Mouse (Mus musculus) midbrain, embryonic 15.5 days (tissue): ENCODE measurements around the gene Dop1a. TPM values are rescaled to one million over a fixed set of nuclear protein-coding genes. Genes with fewer than 3 reads are reported as not detected.
"Not testable (repeated sequence)": the region's sequence is repeated elsewhere in the genome, so short reads cannot be mapped to it uniquely, and the experiment has no call there.

Experiments used
- ATAC-seq: fragments of 200-750 bp; cut with Nextera tagmentation; replicated peaks from 2 replicates; pipeline ENCODE4 v1.8.0; 2017; ENCODE audit warnings: moderate TSS enrichment
- H3K27ac ChIP-seq: fragments of 300-500 bp; sonication (generic); 2 replicates; pipeline ENCODE4 v1.5.1; 2015; ENCODE audit warnings: mild to moderate bottlenecking, inconsistent platforms
- H3K27me3 ChIP-seq: fragments of 300-500 bp; sonication (generic); replicated peaks from 2 replicates; pipeline ENCODE4 v1.6.1; 2015; ENCODE audit warnings: inconsistent platforms
- H3K36me3 ChIP-seq: fragments of 300-500 bp; sonication (generic); replicated peaks from 2 replicates; pipeline ENCODE4 v1.6.1; 2015; ENCODE audit warnings: inconsistent platforms
- H3K4me1 ChIP-seq: fragments of 300-500 bp; sonication (generic); 2 replicates; pipeline ENCODE4 v1.6.1; 2015; ENCODE audit warnings: inconsistent platforms
- H3K4me2 ChIP-seq: fragments of 300-500 bp; sonication (generic); 2 replicates; pipeline ENCODE4 v1.6.1; 2015; ENCODE audit warnings: inconsistent platforms, mild to moderate bottlenecking, moderate library complexity
- H3K4me3 ChIP-seq: fragments of 300-500 bp; sonication (generic); 2 replicates; pipeline ENCODE4 v1.5.1; 2015; ENCODE audit warnings: mild to moderate bottlenecking, inconsistent platforms
- H3K9ac ChIP-seq: fragments of 300-500 bp; sonication (generic); 2 replicates; pipeline ENCODE4 v1.6.1; 2015; ENCODE audit warnings: mild to moderate bottlenecking, inconsistent platforms
- H3K9me3 ChIP-seq: fragments of 300-500 bp; sonication (generic); 2 replicates; pipeline ENCODE4 v1.6.1; 2016; ENCODE audit warnings: inconsistent platforms
- WGBS: fragments of 180-500 bp; shearing (Covaris S2); methylation state at CpG from one replicate; pipeline ENCODE4 v1.1.7; 2015; ENCODE audit warnings: mixed read lengths; 5-methylcytosine and 5-hydroxymethylcytosine counted together
- polyA plus RNA-seq: library from polyadenylated mRNA; unstranded; fragments of >200 nt; fragmentation: Nextera tagmentation; extraction: Ambion mirVana; gene quantifications from 2 replicates; pipeline ENCODE4 v1.2.1, GENCODE M21; 2015

Dop1a gene
- polyA plus RNA-seq, 1 experiment from 2014 or later: 44.5 TPM

DNA sequence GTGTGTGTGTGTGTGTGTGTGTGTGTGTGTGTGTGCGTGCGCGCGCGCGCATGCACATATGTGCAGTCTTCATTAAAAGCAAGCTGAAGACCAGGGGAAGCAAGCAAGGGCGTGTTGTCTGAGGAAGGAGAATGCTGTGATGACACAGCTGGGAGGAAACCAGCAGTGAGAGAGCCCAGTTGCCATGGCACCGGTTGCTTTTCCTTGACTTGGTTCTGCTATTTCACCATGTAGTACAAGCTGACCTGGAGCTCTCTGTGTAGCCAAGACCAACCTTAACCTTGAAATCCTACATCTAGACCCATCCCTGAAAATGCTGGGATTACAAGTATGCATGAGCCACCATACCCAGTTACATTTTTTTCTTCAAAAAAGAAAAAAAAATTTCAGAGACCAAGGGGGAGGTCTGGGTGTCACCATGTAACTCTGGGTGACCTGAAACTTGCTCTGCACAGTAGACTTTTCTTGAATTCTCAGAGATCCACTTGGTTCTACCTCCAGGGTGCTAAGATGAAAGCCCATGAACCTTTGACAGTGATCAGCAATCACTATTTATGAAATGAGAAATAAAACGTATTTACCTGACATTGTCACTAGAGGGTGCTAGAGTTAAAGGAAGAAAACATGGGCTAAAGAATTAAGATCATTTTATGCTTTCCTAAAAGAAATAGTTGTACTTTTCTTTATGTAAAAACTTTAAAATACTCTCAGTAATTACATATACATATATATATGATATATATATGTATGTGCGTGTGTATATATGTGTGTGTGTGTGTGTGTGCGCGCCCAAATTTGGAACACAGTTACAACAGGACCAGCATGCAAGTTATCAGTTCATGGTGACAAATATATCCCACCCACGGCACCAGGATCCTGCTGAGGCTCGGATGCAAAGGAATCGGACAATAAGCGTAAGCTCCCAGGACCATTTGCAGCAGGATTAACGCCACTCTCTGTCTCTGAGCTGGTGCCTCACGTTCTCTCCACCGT is 126.0 kb downstream of the Dop1a start:
- H3K9ac ChIP-seq: no peak overlapping the region
- peak; percentile 60 for ATAC-seq
- no peak overlapping the region for H3K4me3 ChIP-seq
- WGBS: 69% methylated on average over 19 of the region's 19 CpGs
- H3K9me3 ChIP-seq: no peaks in the 10 kb centered on the region
- H3K4me1 ChIP-seq: no peaks in the 10 kb centered on the region
- H3K4me2 ChIP-seq: no peak overlapping the region
- H3K27ac ChIP-seq: no peak overlapping the region
- no peaks in the 10 kb centered on the region for H3K36me3 ChIP-seq
- no peaks in the 10 kb centered on the region for H3K27me3 ChIP-seq

DNA sequence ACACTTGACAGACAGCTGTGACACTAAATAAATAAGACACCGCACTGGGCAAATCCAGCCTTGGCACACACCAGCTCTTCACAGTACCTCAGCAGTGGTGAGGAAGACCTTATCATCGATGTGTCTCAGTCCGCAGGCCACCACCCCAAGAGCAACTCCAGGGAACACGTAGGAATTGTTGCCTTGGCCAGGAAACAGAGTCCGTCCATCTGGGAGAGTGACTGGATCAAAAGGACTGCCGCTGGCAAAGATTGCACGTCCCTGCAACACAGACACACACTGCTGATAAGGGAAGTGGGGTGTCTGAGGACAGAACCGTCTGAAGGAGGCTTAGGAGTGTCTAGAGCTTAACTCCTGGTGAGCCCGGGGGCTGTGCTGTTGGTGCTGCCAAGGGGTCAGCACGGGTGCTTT is 127.4 kb downstream of the Dop1a start:
- WGBS: 68% methylated on average over 10 of the region's 10 CpGs
- not testable (repeated sequence) for H3K4me2 ChIP-seq, H3K4me1 ChIP-seq, H3K9me3 ChIP-seq, H3K9ac ChIP-seq, H3K27me3 ChIP-seq, H3K36me3 ChIP-seq, H3K27ac ChIP-seq, ATAC-seq, H3K4me3 ChIP-seq

DNA sequence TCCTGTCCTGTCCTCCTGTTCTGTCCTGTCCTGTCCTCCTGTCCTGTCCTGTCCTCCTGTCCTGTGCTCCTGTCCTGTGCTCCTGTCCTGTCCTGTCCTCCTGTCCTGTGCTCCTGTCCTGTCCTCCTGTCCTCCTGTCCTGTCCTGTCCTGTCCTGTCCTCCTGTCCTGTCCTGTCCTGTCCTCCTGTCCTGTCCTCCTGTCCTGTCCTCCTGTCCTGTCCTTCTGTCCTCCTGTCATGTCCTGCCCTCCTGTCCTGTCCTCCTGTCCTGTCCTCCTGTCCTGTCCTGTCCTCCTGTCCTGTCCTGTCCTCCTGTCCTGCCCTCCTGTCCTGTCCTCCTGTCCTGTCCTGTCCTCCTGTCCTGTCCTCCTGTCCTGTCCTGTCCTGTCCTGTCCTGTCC is 130.0 kb downstream of the Dop1a start:
- not testable (repeated sequence) for H3K27ac ChIP-seq, H3K9ac ChIP-seq, H3K9me3 ChIP-seq, H3K36me3 ChIP-seq, ATAC-seq, H3K4me3 ChIP-seq, H3K4me2 ChIP-seq, H3K4me1 ChIP-seq, H3K27me3 ChIP-seq

DNA sequence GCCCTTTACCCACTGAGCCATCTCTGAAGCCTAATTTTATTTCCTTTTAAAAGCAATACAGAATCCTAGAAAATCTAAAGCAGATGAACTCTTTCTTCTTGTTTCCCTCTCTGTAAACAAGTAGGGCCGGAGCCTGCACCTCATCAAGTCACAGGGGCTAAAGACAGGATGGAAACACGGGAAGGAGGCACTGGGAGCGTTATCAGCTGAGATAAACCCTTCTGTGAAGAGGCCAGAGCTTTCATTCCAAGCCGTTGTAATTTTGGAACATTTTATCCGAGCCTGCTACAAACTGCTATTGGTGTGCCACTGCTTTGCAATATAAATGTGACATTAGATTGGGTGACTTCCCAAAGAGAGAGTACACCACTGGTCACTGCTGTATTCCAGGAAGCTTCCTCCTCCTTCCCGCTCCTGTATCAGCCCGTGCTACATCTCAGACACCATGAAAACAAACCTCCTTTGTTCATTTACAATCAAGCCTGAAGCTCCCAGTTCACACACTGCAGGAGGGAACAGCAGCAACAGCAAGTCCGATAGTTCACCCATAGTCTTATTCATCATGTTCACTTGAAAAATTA is 132.9 kb downstream of the Dop1a start:
- 62% methylated on average over 8 of the region's 8 CpGs for WGBS
- no peaks in the 10 kb centered on the region for H3K9me3 ChIP-seq

More for the DNA sequence above, 132.9 kb downstream of the Dop1a start:
- Histone ChIP-seq H3K4me2 (no peak overlapping the region), H3K9ac (no peak overlapping the region), H3K36me3 (no peaks in the 10 kb centered on the region), H3K4me1 (no peaks in the 10 kb centered on the region), H3K27me3 (no peaks in the 10 kb centered on the region), H3K4me3 (no peak overlapping the region), H3K27ac (no peak overlapping the region)
- ATAC-seq: no peak

Other genes with a start within 250 kb of the Dop1a start
- gene Ube2cbp, start 2.2 kb upstream of the Dop1a start, polyA plus RNA-seq: 6.0 and 7.8 TPM in 2 replicates
- 32.5 and 36.1 TPM in 2 replicates for gene Pgm3, start 104.7 kb downstream of the Dop1a start, polyA plus RNA-seq
- gene Rwdd2a, start 104.8 kb downstream of the Dop1a start, polyA plus RNA-seq: 16.8 and 17.6 TPM in 2 replicates
- gene Me1, start 228.8 kb downstream of the Dop1a start, polyA plus RNA-seq: 37.7 and 40.6 TPM in 2 replicates